Mouse (Mus musculus) heart, adult 9 months (tissue): Measurements from ENCODE around the gene Aagab.
A peak's percentile ranks its signal among the peaks of the same experiment; 100 is the strongest.

Experiments used
- DNase-seq, 2 experiments: peaks; one replicate each; pipeline ENCODE4 v3.0.0; 2022; ENCODE audit warnings: low spot score in 2 of 2

Gene Aagab

GRCm38 (mm10) chr9:63672797-63673493 is 70.5 kb downstream of the Aagab start:
- DNase-seq: peak; percentile 73 to 75

GRCm38 (mm10) chr9:63673494-63673805 is 71.0 kb downstream of the Aagab start:
- no peak for DNase-seq

- peak in 1 of 2 experiments; percentile 50 for DNase-seq
These were observed 72.2 kb downstream of the Aagab start for GRCm38 (mm10) chr9:63674613-63675012.

- peak; percentile 58 to 62 for DNase-seq
These were observed 75.2 kb downstream of the Aagab start for GRCm38 (mm10) chr9:63677621-63678020.

GRCm38 (mm10) chr9:63678076-63678475 is 75.6 kb downstream of the Aagab start:
- no peak for DNase-seq

- DNase-seq: no peak
These were observed 79.8 kb downstream of the Aagab start for GRCm38 (mm10) chr9:63682301-63682700.

GRCm38 (mm10) chr9:63682943-63683342 is 80.5 kb downstream of the Aagab start:
- DNase-seq: no peak

- no peak for DNase-seq
These were observed 81.8 kb downstream of the Aagab start for GRCm38 (mm10) chr9:63684277-63684676.

- DNase-seq: no peak
These were observed 82.9 kb downstream of the Aagab start for GRCm38 (mm10) chr9:63685352-63685751.

- DNase-seq: no peak
These were observed 85.1 kb downstream of the Aagab start for GRCm38 (mm10) chr9:63687413-63688015.

GRCm38 (mm10) chr9:63690511-63690910 is 88.1 kb downstream of the Aagab start:
- DNase-seq: no peak

- DNase-seq: no peak
These were observed 89.5 kb downstream of the Aagab start for GRCm38 (mm10) chr9:63691960-63692359.
